Mouse (Mus musculus) urinary bladder, postnatal 25 days (tissue): Measurements from ENCODE around the gene Ap1b1.

Experiments used
- DNase-seq: peaks from one replicate; pipeline ENCODE4 v3.0.0; 2022; ENCODE audit warnings: low spot score

Gene Ap1b1

DNA sequence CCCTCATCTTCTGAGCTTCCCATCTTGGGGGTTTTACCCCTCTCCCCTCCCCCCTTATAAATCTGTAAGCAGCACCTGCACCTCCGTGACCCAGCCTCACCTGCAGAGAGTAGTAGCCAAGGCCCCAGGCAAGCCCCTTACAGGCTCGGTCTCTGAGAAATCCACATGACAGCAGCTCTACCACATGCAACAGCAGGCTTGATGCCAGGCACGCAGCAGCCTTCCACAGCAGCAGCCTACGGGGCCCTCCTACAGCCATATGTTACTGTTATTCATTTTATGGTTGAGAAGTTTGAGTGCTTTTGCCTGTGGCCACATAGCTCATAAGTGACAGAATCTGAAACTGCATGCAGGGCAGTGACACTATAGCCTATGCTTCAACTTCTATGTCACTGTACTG lies 48.8 kb downstream of the Ap1b1 start:
- no peak for DNase-seq

- peak; percentile 48 for DNase-seq
These were observed 50.7 kb downstream of the Ap1b1 start for GRCm38 (mm10) chr11:5037146-5037854.

DNA sequence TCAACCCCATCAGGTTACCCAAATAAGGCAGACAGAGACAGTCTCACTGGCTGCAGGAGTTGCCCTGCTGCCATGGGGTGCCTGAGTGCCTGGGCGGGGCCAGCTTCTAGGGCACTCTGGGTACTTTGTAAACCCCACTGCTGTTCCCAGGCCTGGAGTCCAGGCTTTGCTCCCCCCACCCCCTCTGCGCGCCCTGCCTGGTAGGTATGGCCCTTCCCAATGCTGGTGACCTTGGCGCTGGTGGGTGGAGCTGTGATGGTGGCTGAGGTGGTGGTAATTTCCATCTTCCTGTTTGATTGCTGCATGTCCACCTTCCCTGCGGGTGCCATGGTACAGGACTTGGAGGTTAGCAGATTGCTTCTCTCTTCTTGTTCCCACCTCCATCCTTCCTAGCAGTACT lies 54.0 kb downstream of the Ap1b1 start:
- DNase-seq: no peak

DNA sequence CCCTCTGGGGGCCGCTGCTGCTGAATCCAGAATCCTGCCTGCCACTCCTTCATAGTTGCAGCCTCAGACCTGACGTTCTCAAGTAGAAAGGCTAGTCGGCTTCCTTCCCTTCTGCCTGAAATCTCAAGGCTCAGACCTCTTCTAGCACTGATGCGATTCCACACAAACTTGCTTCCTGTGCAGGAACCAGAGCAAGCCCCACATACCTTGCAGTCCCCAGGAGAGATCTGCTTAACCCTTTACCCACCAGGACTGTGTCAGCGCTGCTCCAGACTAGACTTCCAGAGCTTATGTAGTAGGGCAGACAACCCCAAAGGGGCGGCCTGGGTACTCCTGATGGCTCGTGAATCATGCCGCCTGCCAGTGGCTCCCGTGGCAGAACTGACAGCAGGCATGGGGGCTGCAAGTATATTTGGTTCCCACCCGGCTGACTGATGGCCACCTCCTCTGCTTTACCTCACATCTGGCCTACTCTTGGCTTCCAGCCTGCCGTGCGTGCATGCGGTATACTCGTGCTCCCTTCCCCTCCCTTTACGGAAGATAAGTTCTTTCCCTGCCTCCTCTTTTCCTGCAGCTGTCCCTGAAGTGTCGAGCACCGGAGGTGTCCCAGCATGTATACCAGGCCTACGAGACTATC lies 54.6 kb downstream of the Ap1b1 start:
- DNase-seq: no peak

GRCm38 (mm10) chr11:5042645-5043381 lies 56.2 kb downstream of the Ap1b1 start:
- DNase-seq: no peak

- no peak for DNase-seq
These were observed 59.8 kb downstream of the Ap1b1 start for GRCm38 (mm10) chr11:5046321-5046926.

- DNase-seq: no peak
These were observed 65.0 kb downstream of the Ap1b1 start for GRCm38 (mm10) chr11:5051629-5052028.

DNA sequence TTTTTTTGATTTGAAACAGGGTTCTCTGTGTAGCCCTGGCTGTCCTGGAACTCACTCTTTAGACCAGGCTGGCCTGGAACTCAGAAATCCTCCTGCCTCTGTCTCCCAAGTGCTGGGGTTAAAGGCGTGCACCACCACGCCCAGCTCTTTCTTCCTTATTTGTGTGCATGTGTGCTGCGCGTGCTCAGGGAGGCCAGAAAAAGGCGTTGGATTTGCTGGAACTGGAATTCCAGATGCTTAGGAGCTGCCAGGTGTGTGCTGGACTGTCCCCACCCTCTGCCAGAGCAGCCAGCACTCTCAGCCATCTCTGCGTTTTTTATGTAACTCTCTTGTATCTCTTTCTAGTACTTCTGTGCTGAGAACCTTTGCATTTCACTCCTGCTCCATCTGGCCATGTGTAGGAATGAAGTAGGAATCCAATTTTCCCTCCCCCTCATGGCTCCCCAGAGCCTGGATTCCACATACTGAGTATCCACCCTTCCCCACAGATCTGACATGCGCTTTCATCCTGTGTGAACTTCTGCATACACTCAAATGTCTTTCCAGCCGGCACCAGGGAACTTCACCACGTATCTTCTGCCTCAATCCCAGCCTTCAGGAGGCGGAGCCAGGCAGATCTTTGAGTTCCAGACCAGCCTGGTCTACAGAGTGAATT lies 65.7 kb downstream of the Ap1b1 start:
- DNase-seq: no peak

GRCm38 (mm10) chr11:5054151-5054550 lies 67.5 kb downstream of the Ap1b1 start:
- no peak for DNase-seq

DNA sequence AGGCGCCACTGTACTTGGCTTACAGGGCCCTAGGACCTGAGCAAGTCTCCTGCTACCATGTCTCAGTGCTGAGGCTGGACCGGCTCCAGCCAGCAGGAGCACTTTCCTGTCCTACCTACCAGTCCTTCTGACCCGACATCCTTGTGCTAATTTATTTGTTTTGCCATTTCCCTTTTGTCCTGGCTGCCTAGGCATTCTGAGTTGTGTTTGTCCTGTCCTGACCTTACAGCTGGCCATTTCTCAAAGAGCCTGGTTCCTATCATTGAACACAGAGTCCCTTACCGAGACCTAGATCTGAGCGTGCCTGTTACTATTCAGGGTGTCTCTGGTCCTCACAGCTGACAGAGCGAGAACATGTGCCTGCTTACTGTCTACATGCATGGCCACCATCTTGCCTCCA lies 68.2 kb downstream of the Ap1b1 start:
- DNase-seq: no peak

- no peak for DNase-seq
These were observed 69.6 kb downstream of the Ap1b1 start for GRCm38 (mm10) chr11:5055945-5056938.

DNA sequence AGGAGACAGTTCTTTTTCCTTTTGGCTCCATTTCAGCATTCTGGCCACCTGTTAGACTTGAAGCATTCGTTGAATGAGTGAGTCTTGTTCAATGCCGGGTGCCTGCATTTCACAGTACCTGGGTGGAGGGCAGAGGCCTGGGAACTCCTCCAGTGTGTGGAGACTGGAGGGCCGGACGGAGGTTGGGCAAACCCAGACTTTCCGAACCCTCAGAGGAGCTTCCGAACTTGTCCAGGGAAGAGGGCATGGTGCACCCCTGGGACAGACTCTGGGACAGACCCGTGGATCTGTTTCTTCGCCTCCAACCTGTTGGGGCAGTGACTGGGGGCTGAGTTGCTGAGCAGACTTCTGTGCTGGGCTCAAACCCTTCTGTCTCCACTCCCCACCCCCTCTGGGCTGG lies 70.4 kb downstream of the Ap1b1 start:
- no peak for DNase-seq

DNA sequence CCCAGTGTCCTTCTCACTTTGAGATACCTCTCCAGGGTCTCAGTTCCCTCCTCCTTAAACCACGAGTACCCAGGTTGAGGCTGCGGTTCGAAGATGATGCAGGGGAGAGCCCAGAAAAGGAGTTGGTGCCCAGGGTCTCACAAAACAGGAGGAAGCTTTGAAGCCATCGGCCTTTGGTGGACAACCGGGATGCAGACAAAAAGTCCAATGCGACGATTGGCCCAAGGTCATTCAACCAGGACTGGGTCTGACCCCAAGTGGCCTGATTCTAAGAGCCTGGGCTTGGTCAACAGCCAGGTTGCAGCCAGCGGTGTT lies 70.9 kb downstream of the Ap1b1 start:
- DNase-seq: no peak

GRCm38 (mm10) chr11:5057856-5058641 lies 71.4 kb downstream of the Ap1b1 start, which contains the start of gene Rasl10a:
Gene Rasl10a (plus strand): TSS chr11:5058128.
- peak; percentile 42 for DNase-seq

DNA sequence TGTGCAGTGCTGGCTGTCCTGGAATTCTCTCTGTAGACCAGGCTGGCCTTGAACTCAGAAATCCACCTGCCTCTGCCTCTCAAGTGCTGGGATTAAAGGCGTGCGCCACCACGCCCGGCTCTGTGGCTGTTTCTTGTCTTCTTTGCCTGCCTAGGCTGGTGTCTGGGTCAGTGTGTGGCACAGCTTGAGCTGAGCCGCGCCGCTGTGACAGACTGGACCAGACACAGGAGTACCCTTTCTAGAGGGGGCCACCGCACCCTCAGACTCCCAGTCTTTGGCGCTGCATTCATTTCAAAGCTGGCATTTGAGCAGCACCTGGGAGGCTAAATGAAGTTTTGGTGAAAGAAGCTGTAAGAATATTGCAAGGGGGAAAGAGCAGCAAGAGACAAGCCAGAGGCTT lies 72.2 kb downstream of the Ap1b1 start:
- no peak for DNase-seq

- DNase-seq: no peak
These were observed 72.6 kb downstream of the Ap1b1 start for GRCm38 (mm10) chr11:5059230-5059629.

- peak; percentile 35 for DNase-seq
These were observed 73.1 kb downstream of the Ap1b1 start for GRCm38 (mm10) chr11:5059704-5060156.

- DNase-seq: no peak
These were observed 74.3 kb downstream of the Ap1b1 start for GRCm38 (mm10) chr11:5060756-5061412.

DNA sequence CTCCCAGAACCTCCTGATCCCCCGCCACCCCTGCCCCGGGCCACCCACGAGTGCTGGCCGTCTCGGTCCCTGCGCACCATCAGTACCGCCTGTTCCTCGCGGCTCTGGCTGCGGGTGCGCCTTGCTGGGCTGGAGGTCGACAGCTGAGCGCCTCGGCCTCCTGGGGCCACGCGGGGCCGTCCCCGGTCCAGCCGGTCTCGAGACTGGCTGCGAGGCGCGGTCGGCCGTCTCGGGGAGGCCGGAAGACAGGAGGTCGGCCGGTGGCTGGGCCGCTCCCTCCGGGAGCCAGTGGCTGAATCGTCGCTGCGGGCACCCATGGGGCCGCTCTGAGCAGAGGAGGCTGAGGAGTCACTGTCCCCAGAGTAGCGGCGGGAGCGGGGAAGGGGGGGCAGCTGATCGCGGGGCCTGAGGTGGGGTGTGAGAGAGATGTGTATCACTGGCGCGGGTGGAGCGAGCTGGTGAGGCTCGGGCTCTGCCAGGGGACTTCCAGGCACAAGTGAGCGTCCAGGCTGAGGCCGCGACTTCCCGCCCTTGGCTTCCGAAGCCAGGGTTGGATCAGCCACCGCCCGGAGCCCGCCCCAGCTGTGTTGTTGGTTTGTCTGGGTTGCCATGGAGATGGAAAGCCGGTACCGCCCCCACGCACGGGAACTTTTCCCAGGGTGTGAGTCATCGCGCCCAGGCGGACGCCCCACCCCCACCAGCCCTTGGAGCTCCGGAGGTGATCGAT lies 75.0 kb downstream of the Ap1b1 start:
- peak; percentile 97 for DNase-seq
